32 mouse cellular contexts compared by ENCODE assay signal in genomic region chr15:9014541-9014940, GRCm38 (mm10). TPM values are rescaled to one million over a fixed set of nuclear protein-coding genes. Genes with fewer than 3 reads are reported as not detected.
A peak's percentile ranks its signal among the peaks of the same experiment; 100 is the strongest.
DNase-seq lines count a peak whose midpoint lies in the region; ATAC-seq and TF ChIP-seq lines count a peak whose summit lies in the region.
"Had no signal": no experiment of that assay in that cellular context is flagged by ENCODE, and none has a peak within 500 bp of the region (broad histone marks: within the 10 kb centered on the region; RNA-seq: fewer than 3 reads in every experiment).

No protein-coding gene starts in this region.

- H3K27ac ChIP-seq in lung, embryonic 14.5 days (ENCODE audit: low read depth): 0 out of 2 replicates have a peak overlapping the region, but pooled peaks have one; percentile 10
- H3K27ac ChIP-seq: embryonic facial prominence, embryonic 12.5 days; embryonic facial prominence, embryonic 15.5 days; heart, adult 2 months; heart, embryonic 10.5 days; heart, embryonic 13.5 days; hindbrain, embryonic 12.5 days; hindbrain, embryonic 15.5 days had no signal

- no peak overlapping the region for H3K4me2 ChIP-seq in lung, embryonic 14.5 days
- H3K4me2 ChIP-seq: embryonic facial prominence, embryonic 12.5 days; embryonic facial prominence, embryonic 15.5 days; heart, embryonic 13.5 days; hindbrain, embryonic 12.5 days; hindbrain, embryonic 15.5 days had no signal

- H3K4me3 ChIP-seq in lung, embryonic 14.5 days (ENCODE audit: low read depth, low read length): no peak overlapping the region
- H3K4me3 ChIP-seq: embryonic facial prominence, embryonic 12.5 days; embryonic facial prominence, embryonic 15.5 days; heart, adult 2 months; heart, embryonic 10.5 days; heart, embryonic 13.5 days; hindbrain, embryonic 12.5 days; hindbrain, embryonic 15.5 days had no signal

- no peak for TF ChIP-seq CTCF in lung, embryonic 14.5 days (IDR thresholded peaks at IDR 0.05; ENCODE audit: low read depth)

- 0 out of 2 replicates have a peak, but pooled peaks cover 4% of the 10 kb centered on the region for H3K9me3 ChIP-seq in lung, embryonic 14.5 days (ENCODE audit: low read depth, low read length)
- H3K9me3 ChIP-seq: embryonic facial prominence, embryonic 15.5 days; hindbrain, embryonic 15.5 days had no signal

- no peaks in the 10 kb centered on the region for H3K4me1 ChIP-seq in lung, embryonic 14.5 days (ENCODE audit: insufficient read depth)
- H3K4me1 ChIP-seq: embryonic facial prominence, embryonic 12.5 days; embryonic facial prominence, embryonic 15.5 days; hindbrain, embryonic 12.5 days; hindbrain, embryonic 15.5 days had no signal

- ATAC-seq in lung, embryonic 14.5 days (ENCODE audit: insufficient read depth): no peak
- ATAC-seq: activated CD4-positive, CD25-positive, alpha-beta regulatory T cell, adult 4 months; forebrain, embryonic 14.5 days; forebrain, postnatal 0 days; intestine, postnatal 0 days; Patski had no signal

- 39% methylated on average over 2 of the region's 2 CpGs for WGBS in lung, embryonic 14.5 days

- H3K9ac ChIP-seq in lung, embryonic 14.5 days: no peak overlapping the region
- H3K9ac ChIP-seq: embryonic facial prominence, embryonic 12.5 days; embryonic facial prominence, embryonic 15.5 days; forebrain, postnatal 0 days; heart, embryonic 13.5 days; hindbrain, embryonic 12.5 days; hindbrain, embryonic 15.5 days had no signal

- H3K36me3 ChIP-seq in lung, embryonic 14.5 days (ENCODE audit: insufficient read depth): no peaks in the 10 kb centered on the region
- H3K36me3 ChIP-seq: embryonic facial prominence, embryonic 12.5 days; embryonic facial prominence, embryonic 15.5 days; heart, embryonic 10.5 days; heart, embryonic 13.5 days; hindbrain, embryonic 12.5 days; hindbrain, embryonic 15.5 days had no signal

- H3K27me3 ChIP-seq in lung, embryonic 14.5 days (ENCODE audit: insufficient read depth, low read length): no peaks in the 10 kb centered on the region
- H3K27me3 ChIP-seq: CH12.LX; embryonic facial prominence, embryonic 12.5 days; embryonic facial prominence, embryonic 15.5 days; heart, embryonic 13.5 days; hindbrain, embryonic 12.5 days; hindbrain, embryonic 15.5 days; Patski had no signal

- peak; percentile 17 for DNase-seq in lung, embryonic 14.5 days
- no peak for DNase-seq in lung, postnatal 4 days
- DNase-seq in 3T3-L1 (ENCODE audit: low read depth, low spot score): peak; percentile 35
- peak; percentile 35 for DNase-seq in NIH3T3 (ENCODE audit: low read depth)
- peak; percentile 50 for DNase-seq in adipocyte (ENCODE audit: low spot score)
- DNase-seq in adrenal gland, adult 8-10 months: no peak
- DNase-seq in right cerebral cortex, postnatal 36 days (ENCODE audit: low spot score in 2 of 2): no peak
- no peak for DNase-seq in cerebellum, postnatal 14 days
- DNase-seq: adrenal gland, postnatal 14 days; B cell, adult 2 months; cerebellum, adult 18-20 months; cerebellum, adult 9-10 months; cerebellum, postnatal 25 days; forebrain, postnatal 0 days; gastrocnemius, postnatal 36 days; heart, adult 2 months had no signal

RNA-seq across cellular contexts. Expression of gene Ranbp3l, which starts 46.8 kb away (rescaled TPM):
- 0.09 and 0.42 TPM in 2 replicates for polyA plus RNA-seq in lung, embryonic 14.5 days (2014; fragmentation: Nextera tagmentation; extraction: Ambion mirVana)
- total RNA-seq in adrenal gland, adult 8-10 months (2022): not detected
- total RNA-seq: adrenal gland, adult 18-20 months; adrenal gland, postnatal 14 days; CH12.LX; common myeloid progenitor, adult 5-6 weeks; granulocyte monocyte progenitor cell, adult 5-6 weeks; heart, adult 2 months; heart, postnatal 25 days; hematopoietic stem cell, adult 5-6 weeks had no signal

RNA-seq across cellular contexts. Expression of gene Nadk2, which starts 56.5 kb away (rescaled TPM):
- polyA plus RNA-seq in lung, embryonic 14.5 days (2014; fragmentation: Nextera tagmentation; extraction: Ambion mirVana): 38.6 and 42.1 TPM in 2 replicates
- 10 to 100 TPM; 66.3 to 80.1 (median 74.6) TPM for total RNA-seq in adrenal gland, adult 8-10 months (2022)

Comparison
In these comparisons a context has a peak if more than half of its experiments do, and no peak if none do; other contexts are left out.
1. DNase-seq: peak in lung, embryonic 14.5 days (single experiment), 3T3-L1 (single experiment), NIH3T3 (single experiment) and adipocyte (single experiment); none in lung, postnatal 4 days (0 of 2), adrenal gland, adult 8-10 months (single experiment), right cerebral cortex, postnatal 36 days (0 of 2) and cerebellum, postnatal 14 days (0 of 2).